Mouse (Mus musculus): Measurements from ENCODE around the gene Gm1123. TPM values are rescaled to one million over a fixed set of nuclear protein-coding genes. Genes with fewer than 3 reads are reported as not detected.

Gm1123 gene
- 0.10 TPM in 1 of 2 replicates, not detected in the other for polyA plus RNA-seq (2015; fragmentation: Nextera tagmentation; extraction: Ambion mirVana)

- Histone ChIP-seq H3K4me3 (no peak within 1 kb of the TSS), H3K27ac (no peak within 1 kb of the TSS), H3K9me3 (replicated peaks) (no peaks in the 10 kb centered on the region), H3K4me1 (replicated peaks) (0 out of 2 replicates have a peak, but pooled peaks cover 3% of the 10 kb centered on the region), H3K4me2 (no peak within 1 kb of the TSS), H3K9ac (no peak within 1 kb of the TSS), H3K36me3 (no peaks in the 10 kb centered on the region), H3K27me3 (no peaks in the 10 kb centered on the region)
- no peak for ATAC-seq (replicated peaks; ENCODE audit: insufficient number of reproducible peaks, insufficient read depth, low FRiP score, low read depth)
- WGBS, result 78% methylated on average over 12 of the region's 12 CpGs
Measured at GRCm38 (mm10) chr9:99035575-99035974, at the start of gene Gm1123. TSS of gene Gm1123 (minus strand) at chr9:99035715.

- 87% methylated on average over 5 of the region's 5 CpGs for WGBS
- no peaks in the 10 kb centered on the region for H3K27me3 ChIP-seq
- ATAC-seq (replicated peaks; ENCODE audit: insufficient number of reproducible peaks, insufficient read depth, low FRiP score, low read depth), result no peak
- no peak overlapping the region for H3K4me3 ChIP-seq
- no peaks in the 10 kb centered on the region for H3K4me1 ChIP-seq (replicated peaks)
- H3K9me3 ChIP-seq (replicated peaks), result no peaks in the 10 kb centered on the region
- no peaks in the 10 kb centered on the region for H3K36me3 ChIP-seq
- no peak overlapping the region for H3K27ac ChIP-seq
- H3K9ac ChIP-seq, result no peak overlapping the region
- H3K4me2 ChIP-seq, result no peak overlapping the region
Measured at GRCm38 (mm10) chr9:99081718-99082117, 46.2 kb upstream of the Gm1123 start.

GRCm38 (mm10) chr9:99081308-99081707 lies 45.8 kb upstream of the Gm1123 start:
- no peak for ATAC-seq (replicated peaks; ENCODE audit: insufficient number of reproducible peaks, insufficient read depth, low FRiP score, low read depth)
- no peaks in the 10 kb centered on the region for H3K36me3 ChIP-seq
- no peaks in the 10 kb centered on the region for H3K27me3 ChIP-seq
- no peak overlapping the region for H3K9ac ChIP-seq
- WGBS, result 72% methylated on average over 3 of the region's 3 CpGs
- no peaks in the 10 kb centered on the region for H3K9me3 ChIP-seq (replicated peaks)
- H3K4me3 ChIP-seq, result no peak overlapping the region
- H3K4me1 ChIP-seq (replicated peaks), result no peaks in the 10 kb centered on the region
- H3K27ac ChIP-seq, result no peak overlapping the region
- H3K4me2 ChIP-seq, result no peak overlapping the region

- Histone ChIP-seq H3K27me3 (no peaks in the 10 kb centered on the region), H3K4me3 (no peak overlapping the region), H3K9me3 (replicated peaks) (no peaks in the 10 kb centered on the region), H3K4me1 (replicated peaks) (no peaks in the 10 kb centered on the region), H3K4me2 (no peak overlapping the region), H3K36me3 (no peaks in the 10 kb centered on the region), H3K9ac (no peak overlapping the region), H3K27ac (no peak overlapping the region)
- ATAC-seq (replicated peaks; ENCODE audit: insufficient number of reproducible peaks, insufficient read depth, low FRiP score, low read depth), result no peak
- WGBS, result 95% methylated on average over 2 of the region's 2 CpGs
Measured at GRCm38 (mm10) chr9:99080657-99081056, 45.1 kb upstream of the Gm1123 start.

GRCm38 (mm10) chr9:99074462-99074861 lies 38.9 kb upstream of the Gm1123 start:
- no peak for ATAC-seq (replicated peaks; ENCODE audit: insufficient number of reproducible peaks, insufficient read depth, low FRiP score, low read depth)
- H3K9ac ChIP-seq, result no peak overlapping the region
- no peaks in the 10 kb centered on the region for H3K36me3 ChIP-seq
- no peak overlapping the region for H3K4me2 ChIP-seq
- no peaks in the 10 kb centered on the region for H3K4me1 ChIP-seq (replicated peaks)
- no peaks in the 10 kb centered on the region for H3K27me3 ChIP-seq
- no peaks in the 10 kb centered on the region for H3K9me3 ChIP-seq (replicated peaks)
- H3K27ac ChIP-seq, result no peak overlapping the region
- WGBS, result 72% methylated on average over 2 of the region's 2 CpGs
- no peak overlapping the region for H3K4me3 ChIP-seq

- H3K4me3 ChIP-seq, result no peak overlapping the region
- H3K9me3 ChIP-seq (replicated peaks), result no peaks in the 10 kb centered on the region
- no peaks in the 10 kb centered on the region for H3K4me1 ChIP-seq (replicated peaks)
- H3K4me2 ChIP-seq, result no peak overlapping the region
- no peak overlapping the region for H3K9ac ChIP-seq
- H3K27me3 ChIP-seq, result no peaks in the 10 kb centered on the region
- WGBS, result 76% methylated on average over 4 of the region's 4 CpGs
- no peak for ATAC-seq (replicated peaks; ENCODE audit: insufficient number of reproducible peaks, insufficient read depth, low FRiP score, low read depth)
- no peak overlapping the region for H3K27ac ChIP-seq
- no peaks in the 10 kb centered on the region for H3K36me3 ChIP-seq
Measured at GRCm38 (mm10) chr9:99072538-99072937, 37.0 kb upstream of the Gm1123 start.

- Histone ChIP-seq H3K9ac (no peak overlapping the region), H3K4me3 (no peak overlapping the region), H3K36me3 (peaks cover 3% of the 10 kb centered on the region; the same call in 1 of the 2 replicates), H3K9me3 (replicated peaks) (no peaks in the 10 kb centered on the region), H3K4me2 (no peak overlapping the region), H3K4me1 (replicated peaks) (no peaks in the 10 kb centered on the region), H3K27me3 (no peaks in the 10 kb centered on the region), H3K27ac (no peak overlapping the region)
- 59% methylated on average over 5 of the region's 5 CpGs for WGBS
- no peak for ATAC-seq (replicated peaks; ENCODE audit: insufficient number of reproducible peaks, insufficient read depth, low FRiP score, low read depth)
Measured at GRCm38 (mm10) chr9:99065311-99065710, 29.8 kb upstream of the Gm1123 start.

- no peak overlapping the region for H3K4me2 ChIP-seq
- no peak for ATAC-seq (replicated peaks; ENCODE audit: insufficient number of reproducible peaks, insufficient read depth, low FRiP score, low read depth)
- no peaks in the 10 kb centered on the region for H3K27me3 ChIP-seq
- H3K27ac ChIP-seq, result no peak overlapping the region
- peaks cover 3% of the 10 kb centered on the region; the same call in 1 of the 2 replicates for H3K36me3 ChIP-seq
- no peak overlapping the region for H3K4me3 ChIP-seq
- no peaks in the 10 kb centered on the region for H3K4me1 ChIP-seq (replicated peaks)
- no peak overlapping the region for H3K9ac ChIP-seq
- H3K9me3 ChIP-seq (replicated peaks), result no peaks in the 10 kb centered on the region
- WGBS, result 45% methylated on average over 2 of the region's 2 CpGs
Measured at GRCm38 (mm10) chr9:99064216-99064615, 28.7 kb upstream of the Gm1123 start.

- Histone ChIP-seq H3K4me1 (replicated peaks) (no peaks in the 10 kb centered on the region), H3K27ac (no peak overlapping the region), H3K9ac (no peak overlapping the region), H3K27me3 (no peaks in the 10 kb centered on the region), H3K4me3 (no peak overlapping the region), H3K9me3 (replicated peaks) (no peaks in the 10 kb centered on the region), H3K4me2 (no peak overlapping the region), H3K36me3 (peaks cover 3% of the 10 kb centered on the region; the same call in 1 of the 2 replicates)
- peak; percentile 62; the same call in 1 of the 2 replicates for ATAC-seq (replicated peaks; ENCODE audit: insufficient number of reproducible peaks, insufficient read depth, low FRiP score, low read depth)
- 38% methylated on average over 7 of the region's 7 CpGs for WGBS
Measured at GRCm38 (mm10) chr9:99062544-99062943, 27.0 kb upstream of the Gm1123 start.

- WGBS, result 69% methylated on average over 3 of the region's 3 CpGs
- H3K4me3 ChIP-seq, result no peak overlapping the region
- no peaks in the 10 kb centered on the region for H3K27me3 ChIP-seq
- no peak overlapping the region for H3K9ac ChIP-seq
- no peaks in the 10 kb centered on the region for H3K4me1 ChIP-seq (replicated peaks)
- H3K27ac ChIP-seq, result no peak overlapping the region
- H3K36me3 ChIP-seq, result peaks cover 3% of the 10 kb centered on the region; the same call in 1 of the 2 replicates
- ATAC-seq (replicated peaks; ENCODE audit: insufficient number of reproducible peaks, insufficient read depth, low FRiP score, low read depth), result no peak
- no peaks in the 10 kb centered on the region for H3K9me3 ChIP-seq (replicated peaks)
- H3K4me2 ChIP-seq, result no peak overlapping the region
Measured at GRCm38 (mm10) chr9:99057751-99058150, 22.2 kb upstream of the Gm1123 start.

GRCm38 (mm10) chr9:99049760-99050159 lies 14.2 kb upstream of the Gm1123 start:
- Histone ChIP-seq H3K4me3 (no peak overlapping the region), H3K9ac (no peak overlapping the region), H3K9me3 (replicated peaks) (no peaks in the 10 kb centered on the region), H3K4me1 (replicated peaks) (peaks cover 13% of the 10 kb centered on the region), H3K4me2 (no peak overlapping the region), H3K27me3 (no peaks in the 10 kb centered on the region), H3K27ac (0 out of 2 replicates have a peak overlapping the region, but pooled peaks have one; percentile 19), H3K36me3 (peaks cover 4% of the 10 kb centered on the region; the same call in 1 of the 2 replicates)
- peak; percentile 43; the same call in 1 of the 2 replicates for ATAC-seq (replicated peaks; ENCODE audit: insufficient number of reproducible peaks, insufficient read depth, low FRiP score, low read depth)
- 42% methylated on average over 6 of the region's 6 CpGs for WGBS

GRCm38 (mm10) chr9:99048724-99049250 lies 13.3 kb upstream of the Gm1123 start:
- no peaks in the 10 kb centered on the region for H3K27me3 ChIP-seq
- H3K9me3 ChIP-seq (replicated peaks), result no peaks in the 10 kb centered on the region
- peaks cover 4% of the 10 kb centered on the region; the same call in 1 of the 2 replicates for H3K36me3 ChIP-seq
- no peak overlapping the region for H3K9ac ChIP-seq
- no peak for ATAC-seq (replicated peaks; ENCODE audit: insufficient number of reproducible peaks, insufficient read depth, low FRiP score, low read depth)
- H3K27ac ChIP-seq, result no peak overlapping the region
- H3K4me1 ChIP-seq (replicated peaks), result peaks cover 13% of the 10 kb centered on the region
- WGBS, result 64% methylated on average over 1 of the region's 1 CpGs
- no peak overlapping the region for H3K4me3 ChIP-seq
- no peak overlapping the region for H3K4me2 ChIP-seq

Measured in heart, embryonic 15.5 days (tissue).